Comparison of ENCODE assay signal across 8 mouse cellular contexts in genomic region chr19:4216041-4216685, GRCm38 (mm10). TPM values are rescaled to one million over a fixed set of nuclear protein-coding genes. Genes with fewer than 3 reads are reported as not detected.
DNase-seq lines count a peak whose midpoint lies in the region; ATAC-seq and TF ChIP-seq lines count a peak whose summit lies in the region.

No protein-coding gene starts in this region.

- peaks cover 11% of the 10 kb centered on the region for H3K4me1 ChIP-seq in hindbrain, embryonic 11.5 days (replicated peaks; ENCODE audit: control insufficient read depth, insufficient read depth, low read length)
- peaks cover 48% of the 10 kb centered on the region for H3K4me1 ChIP-seq in liver, embryonic 15.5 days (replicated peaks)
- peaks cover 52% of the 10 kb centered on the region for H3K4me1 ChIP-seq in neural tube, embryonic 15.5 days

- peaks cover 43% of the 10 kb centered on the region for H3K27me3 ChIP-seq in hindbrain, embryonic 11.5 days (ENCODE audit: control insufficient read depth, insufficient read depth, low read length)
- H3K27me3 ChIP-seq in liver, embryonic 15.5 days, result peaks cover 100% of the 10 kb centered on the region
- peaks cover 57% of the 10 kb centered on the region for H3K27me3 ChIP-seq in neural tube, embryonic 15.5 days (replicated peaks)

- no peaks in the 10 kb centered on the region for H3K36me3 ChIP-seq in hindbrain, embryonic 11.5 days (ENCODE audit: control insufficient read depth, insufficient read depth, low read length)
- no peaks in the 10 kb centered on the region for H3K36me3 ChIP-seq in liver, embryonic 15.5 days (replicated peaks)
- no peaks in the 10 kb centered on the region for H3K36me3 ChIP-seq in neural tube, embryonic 15.5 days

- no peaks in the 10 kb centered on the region for H3K9me3 ChIP-seq in hindbrain, embryonic 11.5 days (ENCODE audit: control insufficient read depth, low read length)
- no peaks in the 10 kb centered on the region for H3K9me3 ChIP-seq in liver, embryonic 15.5 days (replicated peaks)
- no peaks in the 10 kb centered on the region for H3K9me3 ChIP-seq in neural tube, embryonic 15.5 days (replicated peaks)

- no peak overlapping the region for H3K9ac ChIP-seq in hindbrain, embryonic 11.5 days (ENCODE audit: low read depth, low read length)
- no peak overlapping the region for H3K9ac ChIP-seq in liver, embryonic 15.5 days
- 0 out of 2 replicates have a peak overlapping the region, but pooled peaks have one; percentile 23 for H3K9ac ChIP-seq in neural tube, embryonic 15.5 days (replicated peaks)

- no peak for DNase-seq in layer of hippocampus, adult 2 months (ENCODE audit: low spot score in 2 of 2)
- DNase-seq in layer of hippocampus, adult 9-11 months, result no peak
- peak; percentile 56 to 70 for DNase-seq in cerebellum, postnatal 25 days
- DNase-seq in hindbrain, embryonic 11.5 days (ENCODE audit: low spot score), result peak; percentile 54
- no peak for DNase-seq in T-cell, adult 2 months (ENCODE audit: low spot score)
- DNase-seq in right cerebral cortex, postnatal 10 days (ENCODE audit: low spot score in 2 of 2), result no peak

- peak; percentile 74 for TF ChIP-seq CTCF in layer of hippocampus, adult 2 months (conservative IDR thresholded peaks at IDR 0.05)

- H3K4me2 ChIP-seq in hindbrain, embryonic 11.5 days (replicated peaks; ENCODE audit: low read depth, low read length), result no peak overlapping the region
- H3K4me2 ChIP-seq in liver, embryonic 15.5 days, result peak overlapping the region; percentile 1; the same call in 1 of the 2 replicates
- peak overlapping the region; percentile 96 for H3K4me2 ChIP-seq in neural tube, embryonic 15.5 days

- 19% methylated on average over 14 of the region's 14 CpGs for WGBS in hindbrain, embryonic 11.5 days
- 16% methylated on average over 14 of the region's 14 CpGs for WGBS in liver, embryonic 15.5 days (ENCODE audit: insufficient replicate concordance)
- 26% methylated on average over 14 of the region's 14 CpGs for WGBS in neural tube, embryonic 15.5 days

- no peak overlapping the region for H3K27ac ChIP-seq in layer of hippocampus, adult 2 months
- H3K27ac ChIP-seq in hindbrain, embryonic 11.5 days (ENCODE audit: low read depth, low read length), result no peak overlapping the region
- H3K27ac ChIP-seq in liver, embryonic 15.5 days (replicated peaks), result no peak overlapping the region
- no peak overlapping the region; the same call in 1 of the 2 replicates for H3K27ac ChIP-seq in neural tube, embryonic 15.5 days (replicated peaks)

- no peak overlapping the region for H3K4me3 ChIP-seq in layer of hippocampus, adult 2 months
- no peak overlapping the region for H3K4me3 ChIP-seq in hindbrain, embryonic 11.5 days (ENCODE audit: low read depth, low read length)
- H3K4me3 ChIP-seq in liver, embryonic 15.5 days (replicated peaks), result no peak overlapping the region
- 0 out of 2 replicates have a peak overlapping the region, but pooled peaks have one; percentile 6 for H3K4me3 ChIP-seq in neural tube, embryonic 15.5 days (replicated peaks)

- peak; percentile 8; the same call in 1 of the 2 replicates for ATAC-seq in hindbrain, embryonic 11.5 days (ENCODE audit: low FRiP score)
- ATAC-seq in liver, embryonic 15.5 days (ENCODE audit: insufficient read depth), result no peak
- ATAC-seq in neural tube, embryonic 15.5 days (ENCODE audit: low FRiP score), result no peak

RNA-seq across cellular contexts. Expression of gene AC109138.7, which starts 2.0 kb away (rescaled TPM):
- total RNA-seq in layer of hippocampus, adult 2 months (2021), result not detected
- polyA plus RNA-seq in hindbrain, embryonic 11.5 days (2014; fragmentation: Nextera tagmentation; extraction: Ambion mirVana), result not detected in 2 replicates
- polyA plus RNA-seq in liver, embryonic 15.5 days (2015; fragmentation: Nextera tagmentation; extraction: Ambion mirVana), result not detected in 2 replicates
- polyA plus RNA-seq in neural tube, embryonic 15.5 days (2015; fragmentation: Nextera tagmentation; extraction: Ambion mirVana), result not detected in 2 replicates

RNA-seq across cellular contexts. Expression of gene Clcf1, which starts 2.1 kb away (rescaled TPM):
- total RNA-seq in layer of hippocampus, adult 2 months (2021), result under 1 TPM; 0.61 to 0.76 TPM
- polyA plus RNA-seq in hindbrain, embryonic 11.5 days (2014; fragmentation: Nextera tagmentation; extraction: Ambion mirVana), result 0.82 and 0.90 TPM in 2 replicates
- polyA plus RNA-seq in liver, embryonic 15.5 days (2015; fragmentation: Nextera tagmentation; extraction: Ambion mirVana), result 0.38 and 0.56 TPM in 2 replicates
- 0.78 and 2.2 TPM in 2 replicates for polyA plus RNA-seq in neural tube, embryonic 15.5 days (2015; fragmentation: Nextera tagmentation; extraction: Ambion mirVana)

RNA-seq across cellular contexts. Expression of gene Rad9a, which starts 14.7 kb away (rescaled TPM):
- 1 to 10 TPM; 8.1 to 8.7 TPM for total RNA-seq in layer of hippocampus, adult 2 months (2021)
- 41.6 and 42.1 TPM in 2 replicates for polyA plus RNA-seq in hindbrain, embryonic 11.5 days (2014; fragmentation: Nextera tagmentation; extraction: Ambion mirVana)
- polyA plus RNA-seq in liver, embryonic 15.5 days (2015; fragmentation: Nextera tagmentation; extraction: Ambion mirVana), result 15.6 and 16.5 TPM in 2 replicates
- polyA plus RNA-seq in neural tube, embryonic 15.5 days (2015; fragmentation: Nextera tagmentation; extraction: Ambion mirVana), result 24.3 and 27.2 TPM in 2 replicates

RNA-seq across cellular contexts. Expression of gene Pold4, which starts 15.5 kb away (rescaled TPM):
- total RNA-seq in layer of hippocampus, adult 2 months (2021), result 10 to 100 TPM; 16.7 to 18.2 TPM
- polyA plus RNA-seq in hindbrain, embryonic 11.5 days (2014; fragmentation: Nextera tagmentation; extraction: Ambion mirVana), result 11.0 and 17.9 TPM in 2 replicates
- 13.1 and 15.0 TPM in 2 replicates for polyA plus RNA-seq in liver, embryonic 15.5 days (2015; fragmentation: Nextera tagmentation; extraction: Ambion mirVana)
- 24.7 and 28.0 TPM in 2 replicates for polyA plus RNA-seq in neural tube, embryonic 15.5 days (2015; fragmentation: Nextera tagmentation; extraction: Ambion mirVana)

RNA-seq across cellular contexts. Expression of gene Ppp1ca, which starts 24.3 kb away (rescaled TPM):
- total RNA-seq in layer of hippocampus, adult 2 months (2021), result 100 to 1,000 TPM; 263 to 276 TPM
- 868 and 927 TPM in 2 replicates for polyA plus RNA-seq in hindbrain, embryonic 11.5 days (2014; fragmentation: Nextera tagmentation; extraction: Ambion mirVana)
- 414 and 425 TPM in 2 replicates for polyA plus RNA-seq in liver, embryonic 15.5 days (2015; fragmentation: Nextera tagmentation; extraction: Ambion mirVana)
- 589 and 681 TPM in 2 replicates for polyA plus RNA-seq in neural tube, embryonic 15.5 days (2015; fragmentation: Nextera tagmentation; extraction: Ambion mirVana)

Comparison
In these comparisons a context has a peak if more than half of its experiments do, and no peak if none do; other contexts are left out.
1. DNase-seq: peak in cerebellum, postnatal 25 days (2 of 2) and hindbrain, embryonic 11.5 days (single experiment); none in layer of hippocampus, adult 2 months (0 of 2), layer of hippocampus, adult 9-11 months (single experiment), T-cell, adult 2 months (single experiment) and right cerebral cortex, postnatal 10 days (0 of 2).